Mouse (Mus musculus): ENCODE measurements around the gene Zfp652.

Gene Zfp652

GRCm38 (mm10) chr11:95853684-95854083, 141.2 kb downstream of the Zfp652 start:
- in situ Hi-C loops (cut with MseI, MboI), result no loop called here

DNA sequence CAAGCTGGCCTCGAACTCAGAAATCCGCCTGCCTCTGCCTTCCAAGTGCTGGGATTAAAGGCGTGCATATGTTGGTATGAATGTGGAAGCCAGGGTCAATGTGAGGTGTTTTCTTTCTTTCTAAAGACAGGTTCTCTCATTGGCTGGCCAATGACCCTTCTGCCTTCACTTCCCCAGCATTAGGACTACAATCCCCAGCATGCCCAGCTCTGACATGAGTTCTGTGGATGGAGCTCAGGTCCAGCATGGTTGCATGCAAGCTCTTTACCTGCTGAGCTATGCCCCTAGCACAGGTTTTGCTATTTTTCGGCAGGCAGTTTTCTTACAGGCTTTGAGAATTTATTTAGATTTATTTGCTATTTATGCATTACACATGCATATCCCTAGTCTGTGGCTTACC, 144.8 kb downstream of the Zfp652 start:
- in situ Hi-C loops (cut with MseI, MboI), result no loop called here

- in situ Hi-C loops (cut with MseI, MboI), result no loop called here
These were observed 145.4 kb downstream of the Zfp652 start for GRCm38 (mm10) chr11:95857716-95858527.

DNA sequence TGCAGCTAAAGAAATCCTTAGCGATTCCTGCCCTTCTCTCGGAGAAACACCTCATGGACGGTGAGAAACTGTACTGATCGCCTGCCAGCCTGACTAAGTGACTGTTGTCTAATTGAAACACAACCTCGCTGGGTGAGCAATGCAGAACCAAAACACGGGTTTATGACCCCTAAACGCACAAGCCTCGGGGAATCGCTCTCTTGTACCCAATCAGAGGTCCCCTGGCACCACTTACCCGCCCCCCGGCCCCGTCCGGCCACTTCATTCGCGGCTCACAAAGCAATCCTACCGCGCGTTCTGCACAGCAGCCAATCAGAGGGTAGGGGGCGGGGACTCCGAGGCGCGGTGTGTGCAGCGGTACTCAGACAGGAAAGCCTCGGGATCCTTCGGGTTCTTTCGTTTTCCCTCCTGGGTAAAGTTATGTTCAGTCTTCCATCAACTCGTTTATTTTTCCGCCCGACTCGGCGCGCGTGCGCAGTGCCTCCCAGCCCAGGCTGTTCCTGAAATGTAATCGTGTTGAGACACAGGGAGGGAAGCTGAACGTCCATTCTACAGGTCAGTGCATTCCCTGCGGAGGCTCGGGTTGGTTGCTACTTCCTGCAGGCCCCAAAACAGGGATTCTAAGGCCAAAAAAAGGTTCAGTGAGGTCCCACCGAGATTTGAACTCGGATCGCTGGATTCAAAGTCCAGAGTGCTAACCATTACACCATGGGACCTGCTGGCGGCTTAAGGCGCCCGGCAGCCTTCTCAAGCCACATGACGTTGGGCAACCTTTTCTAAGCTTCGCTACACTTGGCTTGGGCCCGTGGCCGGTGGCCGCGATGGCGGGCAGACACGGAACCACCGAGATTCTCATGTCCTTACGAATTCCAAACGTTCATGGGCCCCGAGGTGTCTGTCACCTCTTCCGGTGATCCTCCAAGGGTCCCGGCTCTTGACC, 146.3 kb downstream of the Zfp652 start:
- in situ Hi-C loops (cut with MseI, MboI), result no loop called here

- in situ Hi-C loops (cut with MseI, MboI), result no loop called here
These were observed 147.0 kb downstream of the Zfp652 start for GRCm38 (mm10) chr11:95859468-95859855.

GRCm38 (mm10) chr11:95860071-95860490, 147.6 kb downstream of the Zfp652 start:
- in situ Hi-C loops (cut with MseI, MboI), result no loop called here

GRCm38 (mm10) chr11:95861397-95861796, 148.9 kb downstream of the Zfp652 start:
- in situ Hi-C loops (cut with MseI, MboI), result no loop called here

- in situ Hi-C loops (cut with MseI, MboI), result no loop called here
These were observed 157.0 kb downstream of the Zfp652 start for GRCm38 (mm10) chr11:95869442-95869841.

- in situ Hi-C loops (cut with MseI, MboI), result no loop called here
These were observed 157.5 kb downstream of the Zfp652 start for GRCm38 (mm10) chr11:95869918-95870470.

- in situ Hi-C loops (cut with MseI, MboI), result loop anchor here in 1 of 2 experiments (5.0 kb wide), 1 partner anchor 66 kb away; no protein-coding TSS in a partner anchor
These were observed 163.3 kb downstream of the Zfp652 start for GRCm38 (mm10) chr11:95875804-95876203.

DNA sequence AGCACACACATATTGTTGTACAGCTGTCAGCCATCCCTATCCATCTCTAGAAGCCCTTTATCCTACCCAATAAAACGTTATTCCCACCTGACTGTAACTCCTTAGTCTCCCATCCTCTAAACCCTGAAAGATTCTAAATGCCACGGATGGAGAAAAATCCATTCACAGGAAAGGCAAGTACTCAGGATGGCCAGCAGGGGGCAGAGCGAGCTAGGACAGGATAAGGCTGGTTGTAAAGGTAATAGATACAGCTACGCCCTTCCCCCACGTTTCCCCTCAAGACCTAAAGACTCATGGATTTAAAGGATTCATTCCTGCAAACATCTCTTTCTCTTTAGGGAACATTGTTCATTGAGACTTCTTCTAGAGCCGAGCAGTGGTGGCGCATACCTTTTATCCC, 163.8 kb downstream of the Zfp652 start:
- in situ Hi-C loops (cut with MseI, MboI), result loop anchor here in 1 of 2 experiments (5.0 kb wide), 1 partner anchor 66 kb away; no protein-coding TSS in a partner anchor

- in situ Hi-C loops (cut with MseI, MboI), result loop anchor here in 1 of 2 experiments (5.0 kb wide), 1 partner anchor 62 kb away; no protein-coding TSS in a partner anchor
These were observed 167.4 kb downstream of the Zfp652 start for GRCm38 (mm10) chr11:95879861-95880260.
